ENCODE assay signal across 7 mouse cellular contexts in the genomic region with DNA sequence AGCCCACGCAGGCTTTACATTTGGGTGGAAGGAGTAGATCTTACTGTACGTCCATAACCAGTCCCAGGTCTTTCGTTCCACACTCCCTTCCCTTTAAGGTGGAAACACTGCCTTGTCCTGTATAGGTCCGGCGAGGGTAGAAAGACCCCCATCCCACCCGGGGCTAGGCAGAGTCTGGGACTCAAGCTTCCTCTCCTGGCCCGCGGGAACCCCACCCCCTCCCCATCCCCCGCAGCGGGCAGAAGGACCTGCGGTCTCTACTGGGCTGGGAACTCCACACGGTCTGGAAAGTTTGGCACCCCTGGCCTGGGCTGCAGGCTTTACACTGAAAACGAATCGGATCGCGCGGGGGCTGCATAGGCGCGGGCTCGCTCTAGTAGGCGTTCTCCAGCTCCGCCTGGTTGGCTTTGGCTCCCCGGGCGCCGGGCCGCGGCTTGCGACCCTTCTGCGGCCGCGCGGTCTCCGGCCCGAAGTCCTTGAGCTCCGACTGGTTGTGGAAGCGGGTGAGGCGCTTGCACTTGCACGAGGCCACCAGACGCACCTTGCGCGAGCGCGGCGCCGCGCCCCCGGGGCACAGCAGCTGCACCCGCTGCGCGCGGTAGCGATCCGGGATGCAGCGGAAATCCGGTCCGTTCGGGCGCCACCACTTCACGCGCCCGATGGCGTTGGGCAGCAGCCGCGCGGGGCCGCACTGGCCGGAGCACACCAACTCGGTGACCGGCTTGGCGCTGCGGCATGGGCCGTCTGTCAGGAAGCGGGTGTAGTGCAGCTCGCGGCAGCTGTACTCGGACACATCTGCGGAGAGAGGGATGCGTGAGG. TPM values are rescaled to one million over a fixed set of nuclear protein-coding genes. Genes with fewer than 3 reads are reported as not detected.
DNase-seq lines count a peak whose midpoint lies in the region; ATAC-seq and TF ChIP-seq lines count a peak whose summit lies in the region.

No protein-coding gene starts in this region.

- WGBS in lung, embryonic 14.5 days, result under 1% methylated on average over 78 of the region's 78 CpGs
- under 1% methylated on average over 78 of the region's 78 CpGs for WGBS in heart, embryonic 13.5 days
- WGBS in olfactory bulb, adult 2 months, result under 1% methylated on average over 78 of the region's 78 CpGs

- peaks cover 8% of the 10 kb centered on the region; the same call in 1 of the 2 replicates for H3K4me1 ChIP-seq in lung, embryonic 14.5 days (ENCODE audit: insufficient read depth)
- no peaks in the 10 kb centered on the region for H3K4me1 ChIP-seq in cortical plate, adult 2 months (ENCODE audit: control insufficient read depth, insufficient read depth, low read length)
- H3K4me1 ChIP-seq in heart, embryonic 13.5 days, result peaks cover 53% of the 10 kb centered on the region
- peaks cover 9% of the 10 kb centered on the region for H3K4me1 ChIP-seq in olfactory bulb, adult 2 months (ENCODE audit: control insufficient read depth, insufficient read depth, low read length)

- no peak overlapping the region for H3K27ac ChIP-seq in lung, embryonic 14.5 days (ENCODE audit: low read depth)
- no peak overlapping the region for H3K27ac ChIP-seq in cortical plate, adult 2 months (ENCODE audit: insufficient read depth, low read length)
- peak overlapping the region; percentile 33 for H3K27ac ChIP-seq in heart, embryonic 13.5 days (replicated peaks)
- no peak overlapping the region for H3K27ac ChIP-seq in olfactory bulb, adult 2 months (ENCODE audit: insufficient read depth, low read depth, low read length)

- H3K27me3 ChIP-seq in lung, embryonic 14.5 days (ENCODE audit: insufficient read depth, low read length), result peaks cover 69% of the 10 kb centered on the region
- H3K27me3 ChIP-seq in heart, embryonic 13.5 days (replicated peaks), result peaks cover 90% of the 10 kb centered on the region

- no peaks in the 10 kb centered on the region for H3K36me3 ChIP-seq in lung, embryonic 14.5 days (ENCODE audit: insufficient read depth)
- H3K36me3 ChIP-seq in heart, embryonic 13.5 days, result no peaks in the 10 kb centered on the region

- no peak for TF ChIP-seq CTCF in lung, embryonic 14.5 days (IDR thresholded peaks at IDR 0.05; ENCODE audit: low read depth)
- no peak for TF ChIP-seq CTCF in cortical plate, adult 2 months (IDR thresholded peaks at IDR 0.05; ENCODE audit: extremely low read depth, insufficient read depth, low read length)
- no peak for TF ChIP-seq CTCF in olfactory bulb, adult 2 months (IDR thresholded peaks at IDR 0.05; ENCODE audit: insufficient read depth, low read depth, low read length)

- no peaks in the 10 kb centered on the region for H3K9me3 ChIP-seq in lung, embryonic 14.5 days (ENCODE audit: low read depth, low read length)
- H3K9me3 ChIP-seq in heart, embryonic 13.5 days, result no peaks in the 10 kb centered on the region

- H3K4me2 ChIP-seq in lung, embryonic 14.5 days, result peak overlapping the region; percentile 95
- peak overlapping the region; percentile 90 for H3K4me2 ChIP-seq in heart, embryonic 13.5 days

- peak; percentile 50; the same call in 1 of the 2 replicates for ATAC-seq in lung, embryonic 14.5 days (ENCODE audit: insufficient read depth)
- no peak for ATAC-seq in heart, embryonic 13.5 days (ENCODE audit: extremely low read depth, insufficient number of reproducible peaks, low FRiP score, low TSS enrichment)

- H3K9ac ChIP-seq in lung, embryonic 14.5 days, result peak overlapping the region; percentile 44
- peak overlapping the region; percentile 82 for H3K9ac ChIP-seq in heart, embryonic 13.5 days

- peak; percentile 56 for DNase-seq in lung, embryonic 14.5 days
- DNase-seq in lung, postnatal 25 days (ENCODE audit: low spot score), result no peak
- DNase-seq in liver, result peak; percentile 10
- DNase-seq in thymus, postnatal 10 days (ENCODE audit: low spot score in 2 of 2), result no peak

- peak overlapping the region; percentile 46 for H3K4me3 ChIP-seq in lung, embryonic 14.5 days (ENCODE audit: low read depth, low read length)
- H3K4me3 ChIP-seq in cortical plate, adult 2 months (ENCODE audit: insufficient read depth, low read length), result peak overlapping the region; percentile 31
- peak overlapping the region; percentile 62 for H3K4me3 ChIP-seq in heart, embryonic 13.5 days
- peak overlapping the region; percentile 52 for H3K4me3 ChIP-seq in olfactory bulb, adult 2 months (ENCODE audit: insufficient read depth, low read depth, low read length)

- TF ChIP-seq POLR2A in cortical plate, adult 2 months (IDR thresholded peaks at IDR 0.05; ENCODE audit: extremely low read depth, insufficient read depth, low read length), result no peak
- TF ChIP-seq POLR2A in olfactory bulb, adult 2 months (IDR thresholded peaks at IDR 0.05; ENCODE audit: insufficient read depth, low read depth, low read length), result no peak

RNA-seq across cellular contexts. Expression of gene Sost, which starts 3.1 kb away (rescaled TPM):
- polyA plus RNA-seq in lung, embryonic 14.5 days (2014; fragmentation: Nextera tagmentation; extraction: Ambion mirVana), result not detected in 2 replicates
- 0.09 and 0.10 TPM in 2 replicates for polyA plus RNA-seq in cortical plate, adult 2 months (2012; rRNA removed)
- polyA plus RNA-seq in heart, embryonic 13.5 days (2015; fragmentation: Nextera tagmentation; extraction: Ambion mirVana), result 0.87 and 1.8 TPM in 2 replicates
- not detected in 2 replicates for polyA plus RNA-seq in olfactory bulb, adult 2 months (2012; ENCODE audit: insufficient read depth, insufficient read length, low replicate concordance, missing spikeins)

RNA-seq across cellular contexts. Expression of gene Cfap97d1, which starts 20.4 kb away (rescaled TPM):
- polyA plus RNA-seq in lung, embryonic 14.5 days (2014; fragmentation: Nextera tagmentation; extraction: Ambion mirVana), result not detected in 2 replicates
- not detected in 2 replicates for polyA plus RNA-seq in cortical plate, adult 2 months (2012; rRNA removed)
- not detected in 2 replicates for polyA plus RNA-seq in heart, embryonic 13.5 days (2015; fragmentation: Nextera tagmentation; extraction: Ambion mirVana)
- polyA plus RNA-seq in olfactory bulb, adult 2 months (2012; ENCODE audit: insufficient read depth, insufficient read length, low replicate concordance, missing spikeins), result not detected in 2 replicates

RNA-seq across cellular contexts. Expression of gene Dusp3, which starts 23.1 kb away (rescaled TPM):
- 15.7 and 16.9 TPM in 2 replicates for polyA plus RNA-seq in lung, embryonic 14.5 days (2014; fragmentation: Nextera tagmentation; extraction: Ambion mirVana)
- polyA plus RNA-seq in cortical plate, adult 2 months (2012; rRNA removed), result 162 and 171 TPM in 2 replicates
- 50.3 and 53.6 TPM in 2 replicates for polyA plus RNA-seq in heart, embryonic 13.5 days (2015; fragmentation: Nextera tagmentation; extraction: Ambion mirVana)
- polyA plus RNA-seq in olfactory bulb, adult 2 months (2012; ENCODE audit: insufficient read depth, insufficient read length, low replicate concordance, missing spikeins), result not detected in 2 replicates

Comparison
In these comparisons a context has a peak if more than half of its experiments do, and no peak if none do; other contexts are left out.
1. DNase-seq: peak in lung, embryonic 14.5 days (single experiment) and liver (single experiment); none in lung, postnatal 25 days (single experiment) and thymus, postnatal 10 days (0 of 2).
2. Peak in every context shown above with its lines, with median percentiles within 50 percentile points of each other: H3K4me3 ChIP-seq.